Mouse (Mus musculus) c-Kit-positive CD71-positive TER-119-positive erythroid progenitor cells, embryonic 14.5 days (primary cell): Measurements from ENCODE around the gene Bloc1s4.
A peak's percentile ranks its signal among the peaks of the same experiment; 100 is the strongest.

ENCODE experiments used
- DNase-seq: peaks from one replicate; pipeline ENCODE4 v3.0.0-alpha.2; 2013; ENCODE audit warnings: low spot score

The Bloc1s4 gene

DNA sequence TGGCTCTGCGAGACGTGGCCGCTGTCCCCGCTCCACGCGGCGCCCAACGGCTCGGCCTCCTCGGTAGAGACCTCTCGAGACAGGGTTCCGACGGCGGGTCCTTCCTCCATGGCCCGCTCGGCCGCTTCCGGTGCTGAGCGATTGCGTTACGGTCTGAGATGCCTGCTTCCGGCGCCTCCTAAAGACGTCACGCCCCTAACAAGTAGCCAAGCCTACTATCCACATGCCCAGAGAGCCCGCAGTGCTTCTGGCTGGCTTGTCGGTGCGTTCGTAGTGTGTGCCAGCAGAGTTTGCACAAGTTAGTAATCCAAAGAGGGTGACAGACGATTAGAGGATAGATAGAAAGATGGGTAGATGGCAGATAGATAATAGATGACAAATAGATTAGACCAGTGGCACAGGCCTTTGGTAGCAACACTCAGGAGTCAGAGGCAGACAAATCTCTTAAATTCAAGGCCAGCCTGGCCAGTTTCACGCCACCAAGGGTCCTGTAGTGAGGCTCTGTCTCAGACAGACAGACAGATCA is at the start of gene Bloc1s4:
Gene Bloc1s4, minus strand, starts transcription at position 115 of the 526 bp plus-strand sequence.
- DNase-seq = peak; percentile 86

DNA sequence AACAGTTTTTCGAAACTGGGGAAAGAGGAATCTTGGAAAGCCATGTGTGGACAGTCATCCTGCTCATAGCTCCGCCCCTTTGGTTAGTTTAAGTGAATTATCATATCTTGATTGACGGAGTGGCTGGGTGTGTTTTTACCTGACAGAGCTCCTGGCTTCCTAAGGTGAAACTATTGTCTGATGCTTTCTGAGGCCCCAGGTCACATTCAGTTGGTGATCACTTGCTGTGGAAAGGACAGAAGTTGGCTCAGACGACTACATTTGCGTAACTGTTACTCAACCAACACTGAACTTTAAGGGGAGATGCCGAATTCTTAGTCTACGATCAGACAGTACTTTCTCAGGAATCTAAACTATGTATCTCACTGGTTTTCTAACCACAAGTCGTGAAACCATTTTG is 48.8 kb upstream of the Bloc1s4 start:
- DNase-seq = no peak

DNA sequence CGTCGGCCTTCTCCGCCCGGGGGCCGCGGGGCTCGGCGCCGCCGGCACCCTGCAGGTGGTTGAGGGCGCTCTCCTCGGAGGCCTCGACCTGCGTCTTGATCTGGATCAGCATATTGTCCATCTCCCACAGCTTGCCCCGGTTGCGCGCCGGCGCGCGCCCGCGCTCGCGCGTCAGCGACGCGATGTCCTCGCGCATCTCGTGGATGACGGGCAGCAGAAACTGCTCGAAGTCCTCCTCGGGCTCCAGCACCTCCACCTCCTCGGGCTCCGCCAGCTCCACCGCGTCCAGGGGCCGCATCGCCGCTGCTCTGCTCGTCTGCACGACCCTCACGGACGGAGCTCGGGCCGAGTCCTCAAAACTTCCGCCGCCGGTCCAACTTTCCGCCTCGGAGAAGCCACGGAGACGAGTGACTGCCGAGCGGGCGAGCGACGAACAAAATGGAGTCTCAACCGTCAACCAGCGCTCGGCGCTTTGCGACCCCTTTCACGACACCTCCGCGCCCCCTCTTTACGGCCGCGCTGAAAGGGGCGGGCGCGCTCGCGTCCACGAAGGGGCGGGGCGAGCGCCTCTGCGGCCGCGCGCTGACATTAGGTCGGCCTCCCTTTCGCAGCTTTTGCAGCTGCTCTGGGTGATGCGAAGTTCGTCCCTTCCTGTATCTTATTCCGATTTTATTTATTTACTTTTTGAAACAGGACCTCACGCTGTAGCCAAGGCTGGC is 48.0 kb upstream of the Bloc1s4 start, which contains the start of gene Mrfap1:
Gene Mrfap1, minus strand, starts transcription at position 477 of the 719 bp plus-strand sequence.
- DNase-seq = peak; percentile 93

DNA sequence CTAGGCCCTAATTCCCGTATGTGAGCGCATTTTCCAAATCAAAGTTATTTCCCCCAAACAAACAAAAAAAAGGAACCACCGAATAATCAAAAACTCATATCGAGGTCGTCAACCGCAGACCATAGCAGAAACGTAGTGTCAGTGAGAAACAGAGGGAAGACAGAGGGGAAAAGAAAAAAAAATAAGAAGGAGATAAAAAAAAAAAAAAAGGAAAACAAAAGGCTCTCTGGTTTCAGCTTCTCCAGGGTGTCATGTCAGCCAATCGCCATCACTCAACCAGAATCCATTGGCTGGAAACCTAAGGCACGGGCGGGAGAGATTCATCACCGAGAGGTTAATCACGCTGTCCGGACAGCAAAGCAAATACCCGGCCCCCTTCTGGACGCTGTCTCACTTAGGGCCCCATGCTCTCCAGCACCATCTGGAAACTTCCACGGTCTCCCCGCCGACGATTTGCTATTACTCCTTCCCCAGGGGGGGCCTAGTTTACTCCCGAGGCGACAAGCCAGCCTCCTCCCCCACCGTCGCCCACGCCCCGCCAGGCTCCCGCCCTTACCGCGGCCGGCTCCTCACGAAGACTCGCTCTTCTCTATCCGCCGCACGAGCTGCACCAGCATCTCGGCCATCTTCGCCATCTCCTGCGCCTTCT is 47.3 kb upstream of the Bloc1s4 start:
- DNase-seq = peak; percentile 64

DNA sequence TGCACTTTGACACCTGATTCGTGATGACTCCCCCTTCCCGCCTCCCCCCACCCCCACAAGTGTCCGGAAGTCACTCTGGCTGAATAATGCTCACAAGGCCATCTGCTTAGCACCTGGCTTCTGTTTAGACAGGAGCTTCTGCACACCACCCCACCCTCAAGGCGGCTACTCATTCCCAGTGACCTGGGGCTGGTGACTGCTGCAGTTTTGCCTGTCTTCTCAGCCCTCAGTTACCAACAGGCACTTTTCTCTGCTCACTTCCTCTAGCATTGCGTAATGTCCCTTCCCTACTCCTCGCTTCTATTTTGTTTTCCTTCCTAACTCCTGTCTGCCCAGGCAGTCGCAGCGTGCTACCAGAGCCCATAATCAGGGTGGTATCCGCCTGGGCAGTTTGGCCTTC is 43.4 kb upstream of the Bloc1s4 start:
- DNase-seq = no peak

DNA sequence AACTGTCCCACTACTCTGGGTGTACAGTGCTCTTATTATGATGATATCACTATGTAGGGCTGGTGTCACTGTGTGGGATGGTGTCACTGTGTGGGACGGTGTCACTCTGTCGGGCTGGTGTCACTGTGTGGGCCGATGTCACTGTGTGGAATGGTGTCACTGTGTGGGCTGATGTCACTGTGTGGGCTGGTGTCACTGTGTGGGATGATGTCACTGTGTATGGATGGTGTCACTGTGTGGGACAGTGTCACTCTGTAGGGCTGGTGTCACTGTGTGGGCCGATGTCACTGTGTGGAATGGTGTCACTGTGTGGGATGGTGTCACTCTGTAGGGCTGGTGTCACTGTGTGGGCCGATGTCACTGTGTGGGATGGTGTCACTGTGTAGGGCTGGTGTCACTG is 37.6 kb upstream of the Bloc1s4 start:
- no peak for DNase-seq

DNA sequence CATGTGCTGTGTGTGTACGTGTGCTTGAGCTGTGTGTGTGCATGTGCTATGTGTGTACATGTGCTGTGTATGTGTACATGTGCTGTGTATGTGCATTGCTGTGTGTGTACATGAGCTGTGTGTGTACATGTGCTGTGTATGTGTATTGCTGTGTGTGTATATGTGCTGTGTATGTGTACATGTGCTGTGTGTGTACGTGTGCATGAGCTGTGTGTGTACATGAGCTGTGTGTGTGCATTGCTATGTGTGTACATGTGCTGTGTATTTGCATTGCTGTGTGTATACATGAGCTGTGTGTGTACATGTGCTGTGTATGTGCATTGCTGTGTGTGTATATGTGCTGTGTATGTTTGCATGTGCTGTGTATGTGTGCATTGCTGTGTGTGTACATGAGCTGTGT is 31.1 kb upstream of the Bloc1s4 start:
- no peak for DNase-seq

DNA sequence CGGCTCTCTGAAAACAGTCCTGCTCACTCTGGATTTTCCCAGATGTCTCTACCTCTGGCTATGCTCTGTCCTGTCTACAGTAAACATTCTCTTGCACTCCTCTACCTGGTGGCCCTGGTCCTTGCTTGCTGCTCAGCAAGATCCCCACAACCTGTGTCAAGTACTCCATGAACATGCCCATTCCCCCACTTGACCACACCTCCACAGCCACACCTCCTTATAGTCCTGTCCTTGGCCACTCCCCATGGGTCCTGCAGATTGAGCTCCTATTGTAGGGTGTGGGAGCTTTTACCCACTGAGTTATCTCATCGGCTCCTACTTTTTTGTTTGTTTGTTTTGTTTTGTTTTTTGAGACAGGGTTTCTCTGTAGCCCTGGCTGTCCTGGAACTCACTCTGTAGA is 30.5 kb upstream of the Bloc1s4 start:
- DNase-seq = no peak

DNA sequence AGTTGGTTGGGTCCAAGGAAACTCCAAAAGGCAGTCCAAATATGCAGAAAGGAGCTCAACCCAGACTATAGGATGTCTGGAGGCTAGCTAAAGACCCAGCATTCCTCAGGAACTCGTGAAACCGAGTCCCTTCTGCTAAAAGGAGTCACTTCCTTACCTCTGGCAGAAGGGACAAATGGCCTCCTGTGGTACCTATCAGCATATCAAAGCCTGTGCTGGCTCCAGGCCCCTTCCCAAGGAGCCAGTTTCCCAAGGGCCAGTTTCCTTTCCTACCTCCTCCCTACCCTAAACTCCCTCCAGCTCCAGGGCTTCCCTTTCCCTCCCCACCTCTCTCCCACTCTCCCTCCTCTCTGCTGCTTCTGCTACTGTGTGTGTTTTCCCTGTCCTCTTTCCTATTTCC is 28.7 kb upstream of the Bloc1s4 start:
- no peak for DNase-seq

DNA sequence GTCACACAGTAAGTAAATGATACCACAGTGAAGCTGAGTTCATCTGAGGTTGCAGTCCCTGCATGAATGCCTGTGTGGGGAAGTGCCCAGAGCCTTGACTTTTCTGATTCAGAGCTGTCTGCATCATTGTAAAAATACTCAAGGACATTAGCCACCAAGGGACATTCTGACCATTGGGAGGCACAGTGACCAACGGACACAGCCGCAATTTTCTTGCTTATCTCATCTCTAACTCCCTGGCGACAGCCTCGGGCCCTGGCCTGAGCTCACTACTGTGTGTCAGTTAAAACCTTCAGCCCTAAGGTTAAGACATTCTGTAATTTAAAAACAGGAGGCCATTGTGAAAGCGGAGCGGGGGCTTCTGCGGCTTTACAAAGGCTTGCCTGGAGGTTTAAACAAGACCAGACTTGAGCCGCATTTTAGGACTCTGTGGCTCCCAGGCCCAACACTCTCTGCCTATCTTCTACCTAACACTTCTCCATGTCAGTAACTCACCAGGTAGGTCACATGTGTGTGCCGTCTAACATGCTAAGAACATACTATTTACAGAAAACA is 27.6 kb upstream of the Bloc1s4 start:
- DNase-seq = no peak

DNA sequence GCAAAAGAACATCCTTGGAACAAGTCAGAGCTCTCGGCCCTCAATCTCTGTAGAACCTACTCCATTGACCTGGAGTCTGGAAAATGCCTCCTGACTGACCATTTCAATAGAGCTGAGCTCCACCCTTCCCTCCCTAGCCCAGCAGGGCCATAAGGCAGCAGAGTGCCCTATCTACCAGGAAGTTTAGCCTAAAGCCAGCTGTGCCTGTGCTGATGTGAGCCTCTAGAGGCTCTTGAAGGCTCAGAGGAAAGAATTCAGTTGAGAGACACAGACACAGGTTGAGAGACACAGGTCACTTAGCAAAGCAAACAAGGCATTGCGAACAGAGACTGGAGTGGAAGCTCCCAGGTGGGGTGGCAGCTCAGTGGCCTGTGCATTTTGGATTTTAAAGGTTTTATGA is 26.9 kb upstream of the Bloc1s4 start:
- no peak for DNase-seq

DNA sequence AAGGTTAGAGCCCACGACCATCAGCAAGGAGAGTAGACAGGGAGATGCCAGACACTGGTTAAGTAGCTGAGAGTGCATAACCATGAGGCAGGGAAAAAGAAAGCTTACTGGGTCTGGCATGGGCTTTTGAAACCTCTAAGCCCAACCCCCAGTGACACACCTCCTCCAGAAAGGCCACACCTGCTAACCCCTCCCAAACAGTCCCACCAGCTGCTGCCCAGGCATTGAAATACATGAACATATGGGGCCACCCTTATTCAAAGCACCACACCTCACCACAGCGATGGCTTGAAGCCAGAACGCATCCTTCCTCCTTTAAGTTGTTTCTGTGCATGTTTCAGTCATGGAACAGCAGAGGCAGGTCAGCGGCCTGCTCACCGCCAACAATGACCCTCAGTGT is 24.1 kb upstream of the Bloc1s4 start:
- DNase-seq = no peak

DNA sequence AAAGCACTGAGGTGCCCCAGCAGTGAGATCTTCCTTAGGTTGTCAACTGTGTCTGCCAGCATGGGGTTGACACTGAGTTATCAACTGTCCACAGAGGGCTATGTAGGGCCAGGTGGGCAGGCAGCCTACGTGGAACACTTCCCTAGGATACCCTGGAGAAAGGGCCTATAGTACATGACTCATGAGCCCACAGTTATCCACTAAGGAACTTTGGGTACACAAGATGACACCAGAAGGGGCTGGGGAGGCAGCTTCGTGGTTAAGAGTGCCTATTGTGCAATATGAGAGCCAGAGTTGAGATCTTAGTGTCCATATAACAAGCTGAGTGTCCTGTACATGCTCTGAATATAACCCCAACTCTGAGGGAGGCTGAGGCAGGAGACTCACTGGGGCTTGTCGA is 21.2 kb upstream of the Bloc1s4 start:
- DNase-seq = no peak

DNA sequence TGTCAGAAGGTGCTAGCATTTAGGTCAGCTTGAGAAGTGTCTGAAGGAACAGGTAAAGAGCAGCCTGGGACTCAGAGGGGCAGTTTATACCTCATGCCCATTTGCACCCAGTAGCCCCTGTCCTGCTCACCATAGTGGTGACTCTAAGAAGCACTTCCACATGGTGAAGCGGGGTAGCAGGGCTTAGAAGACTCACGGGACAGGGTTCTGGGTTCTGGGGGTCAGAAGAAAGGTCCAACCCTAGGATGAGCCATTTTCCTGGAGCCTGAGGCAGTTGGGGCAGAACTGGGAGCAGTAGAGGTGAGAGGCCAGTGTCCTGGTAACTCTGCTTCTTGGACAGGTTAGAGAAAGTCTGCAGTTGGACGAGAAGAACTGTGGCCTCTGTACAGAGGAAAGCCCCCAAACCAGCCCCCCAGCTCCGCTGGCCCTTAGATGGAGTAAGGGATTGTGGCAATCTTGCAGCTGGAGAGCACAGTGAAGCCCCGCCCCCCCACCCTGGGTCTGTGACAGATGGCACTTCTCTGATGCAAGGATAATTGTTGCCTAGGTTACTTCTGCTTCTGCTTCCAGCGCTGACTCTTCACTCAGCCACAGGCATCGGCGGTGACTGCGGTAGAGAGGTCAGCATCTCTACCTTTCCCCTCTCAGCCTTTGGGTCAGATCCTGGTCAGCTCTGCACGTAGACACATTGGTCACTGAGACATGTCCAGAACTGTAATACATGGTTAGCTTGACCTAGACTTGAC is 18.7 kb upstream of the Bloc1s4 start:
- no peak for DNase-seq

DNA sequence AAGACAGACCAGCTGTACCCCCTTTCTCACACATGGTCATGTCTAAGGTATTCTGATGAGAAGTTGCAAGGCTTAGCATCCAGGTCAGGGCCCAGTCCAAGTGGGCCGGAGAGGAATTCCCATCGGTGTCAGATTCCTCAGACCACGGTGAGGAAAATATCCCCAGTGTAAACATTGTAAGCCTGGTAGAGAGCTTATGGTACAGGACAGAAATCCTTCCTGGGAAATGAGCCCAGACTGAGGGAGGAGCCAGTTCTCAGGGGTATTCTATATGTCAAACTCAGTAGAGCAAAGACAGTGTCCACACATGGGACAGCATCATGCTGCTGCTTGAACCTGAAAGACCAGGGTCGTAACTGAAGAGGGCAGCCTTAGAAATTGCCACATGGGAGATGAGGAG is 11.4 kb upstream of the Bloc1s4 start:
- no peak for DNase-seq

DNA sequence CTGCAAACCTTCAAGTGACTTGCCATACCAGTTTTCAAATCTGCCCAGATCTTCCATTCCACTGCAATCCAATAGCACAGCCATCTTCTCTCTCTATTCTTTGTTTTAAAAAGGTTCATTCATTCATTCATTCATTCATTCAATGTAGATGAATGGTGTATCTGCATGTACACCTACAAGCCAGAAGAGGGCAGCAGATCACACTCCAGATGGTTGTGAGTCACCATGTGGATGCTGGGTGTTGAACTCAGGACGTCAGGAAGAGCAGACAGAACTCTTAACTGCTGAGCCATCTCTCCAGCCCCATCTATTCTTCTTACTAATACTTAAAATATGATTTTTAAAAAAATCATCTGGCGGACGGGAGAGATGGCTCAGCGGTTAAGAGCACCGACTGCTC is 8.6 kb upstream of the Bloc1s4 start:
- no peak for DNase-seq

DNA sequence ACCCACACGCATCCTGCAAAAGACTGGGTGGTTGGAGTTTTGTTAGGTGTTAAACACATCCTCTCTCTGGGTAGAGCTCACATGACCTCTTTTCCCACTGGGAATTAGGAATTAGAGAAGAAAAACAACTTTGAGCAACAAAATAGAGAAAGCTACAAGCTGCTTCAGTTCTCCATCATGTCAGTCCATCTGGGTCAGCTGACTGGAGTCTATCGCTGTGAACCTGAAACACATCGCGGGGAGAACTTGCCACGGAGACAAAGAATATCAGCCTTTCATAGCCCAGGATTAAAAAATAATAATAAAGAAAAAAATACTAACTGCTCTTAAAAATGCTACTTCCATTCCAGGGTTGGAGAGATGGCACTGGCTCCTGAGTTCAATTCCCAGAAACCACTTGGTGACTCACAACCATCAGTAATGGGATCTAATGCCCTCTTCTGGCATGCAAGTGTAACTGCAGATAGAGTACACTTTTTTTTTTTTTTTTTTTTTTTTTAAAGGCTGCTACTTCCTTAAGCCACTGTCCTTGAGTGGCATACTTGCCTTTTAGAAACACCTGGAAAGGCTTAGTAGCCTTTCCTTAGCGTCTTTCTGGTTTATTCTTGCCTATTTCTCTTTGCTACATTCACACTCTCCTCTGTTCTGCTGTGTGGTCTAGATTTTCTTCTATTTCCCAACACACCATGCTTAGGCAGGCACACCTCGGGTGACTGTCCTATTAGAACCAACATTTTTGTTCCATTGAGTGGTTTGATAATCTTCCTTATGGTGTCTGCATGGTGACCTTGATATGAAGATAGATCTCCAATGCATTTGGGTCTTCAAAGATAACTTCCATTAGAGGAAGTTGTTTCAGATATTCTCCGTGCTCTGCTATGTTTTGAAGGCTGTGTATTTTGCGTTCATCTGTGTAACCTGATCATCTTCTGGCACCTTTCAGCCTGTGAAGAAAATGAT is 1.9 kb upstream of the Bloc1s4 start:
- DNase-seq = no peak

DNA sequence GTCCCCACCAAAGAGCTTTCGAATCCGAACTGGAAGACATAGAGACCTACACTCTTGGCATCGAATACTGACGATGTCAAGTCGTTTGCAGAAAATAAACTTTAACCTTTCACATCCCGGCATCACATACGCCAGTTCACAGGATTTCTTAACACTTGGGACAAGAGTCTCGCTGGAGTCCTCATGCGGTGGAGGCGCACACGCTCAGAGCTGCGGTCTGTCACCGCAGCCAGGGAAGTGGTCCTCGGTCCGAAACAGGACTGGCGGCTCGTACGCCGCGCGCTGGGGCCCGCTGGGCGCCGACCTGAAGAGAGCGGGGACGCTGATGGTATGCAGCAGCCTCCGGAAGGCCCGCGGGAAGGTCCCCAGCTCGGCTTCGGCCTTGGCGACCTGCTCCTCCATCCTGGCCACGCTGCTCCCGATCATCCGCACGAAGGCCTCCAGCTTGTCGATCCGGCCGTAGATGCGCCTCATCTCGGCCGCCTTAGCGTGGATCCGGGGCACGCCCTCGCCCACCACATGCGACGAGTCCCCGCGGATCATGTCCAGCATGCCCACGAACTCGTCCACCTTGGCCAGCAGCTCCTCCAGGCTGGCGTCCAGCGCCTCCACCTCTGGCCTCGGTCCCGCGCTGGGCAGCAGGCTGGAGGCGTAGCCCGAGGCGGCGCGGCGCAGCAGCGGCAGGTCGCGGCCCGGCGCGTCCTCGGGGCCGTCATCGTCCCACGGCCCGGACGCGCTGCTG is 485 bp downstream of the Bloc1s4 start:
- DNase-seq = no peak

DNA sequence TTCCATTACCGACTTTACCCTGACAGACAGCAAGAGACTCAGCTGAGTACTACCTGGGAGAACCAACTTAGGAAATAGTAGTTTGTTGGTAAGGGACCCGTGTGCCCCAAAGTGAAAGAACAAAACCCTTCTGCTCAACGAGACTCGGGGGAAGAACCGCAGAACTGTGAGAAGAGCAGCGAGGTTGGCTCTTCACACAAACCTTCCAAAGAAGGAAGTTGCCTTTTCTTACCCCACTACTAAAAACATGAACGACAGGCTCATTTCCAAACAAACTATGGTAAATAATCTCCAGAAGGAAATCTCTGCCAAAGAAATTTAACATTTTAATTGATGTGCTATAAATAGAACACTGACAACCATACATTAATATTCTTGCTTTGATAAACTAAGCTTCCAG is 1.4 kb downstream of the Bloc1s4 start:
- no peak for DNase-seq

DNA sequence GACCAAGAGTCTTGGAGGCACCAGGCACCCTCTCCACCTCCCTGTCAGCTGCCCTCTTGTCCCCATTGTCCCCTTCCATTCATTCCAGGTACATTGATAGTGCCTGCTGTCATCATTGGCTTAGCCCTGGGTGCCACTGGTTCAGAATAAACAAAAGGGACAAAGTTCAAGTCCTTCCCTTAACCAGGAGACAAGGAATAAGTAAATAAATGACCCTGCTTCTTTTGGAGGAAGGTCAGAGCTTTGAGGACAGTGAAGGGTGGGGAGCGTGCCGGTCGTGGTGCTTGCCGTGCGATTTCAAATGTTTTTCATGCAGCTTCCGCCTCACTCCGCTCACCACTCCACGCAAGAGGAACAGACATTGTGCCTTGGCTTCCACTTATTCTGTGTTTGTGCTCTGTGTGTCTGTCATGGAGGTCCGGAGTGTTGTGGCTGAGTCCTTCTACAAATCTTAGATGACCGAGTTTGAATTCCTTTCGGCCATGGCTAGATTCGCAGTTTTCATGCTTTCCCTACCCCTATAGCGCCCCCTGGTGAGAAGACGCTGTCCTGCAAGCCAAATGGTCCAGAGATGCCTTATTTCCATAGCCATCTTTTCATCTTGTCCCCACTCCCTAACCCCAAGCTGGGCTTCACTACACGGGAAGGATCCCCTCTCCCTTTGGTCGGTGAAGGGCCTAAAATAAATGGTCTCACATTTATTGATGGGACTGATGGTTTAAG is 6.2 kb downstream of the Bloc1s4 start:
- peak; percentile 74 for DNase-seq
